Mouse (Mus musculus): ENCODE results near the gene Igfn1. TPM values are rescaled to one million over a fixed set of nuclear protein-coding genes. Genes with fewer than 3 reads are reported as not detected.

The Igfn1 gene
- polyA plus RNA-seq, 1 experiment from 2014 or later = not detected

DNA sequence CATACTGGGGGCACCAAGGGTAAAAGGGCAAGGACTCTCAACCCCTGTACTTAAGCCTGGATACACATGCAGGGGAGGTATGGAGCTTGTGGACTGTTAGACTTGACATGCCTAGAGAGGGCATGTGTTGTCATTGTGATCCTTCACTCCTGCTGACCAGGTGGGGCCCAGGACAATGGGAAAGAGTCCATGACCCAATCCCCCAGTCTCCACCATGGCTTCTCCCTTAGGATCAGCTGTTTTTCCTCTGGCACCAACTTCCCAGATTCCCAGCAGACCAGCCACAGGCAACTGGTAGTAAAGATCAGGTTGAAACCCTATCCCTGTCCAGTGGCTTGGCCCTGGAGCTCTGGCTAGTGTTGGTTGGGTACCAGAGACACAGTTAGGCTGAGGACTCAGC lies 16.3 kb downstream of the Igfn1 start:
- Histone ChIP-seq H3K4me1 (replicated peaks; ENCODE audit: control insufficient read depth, insufficient read depth, low read length) (no peaks in the 10 kb centered on the region), H3K36me3 (ENCODE audit: control insufficient read depth, insufficient read depth, low read length) (no peaks in the 10 kb centered on the region), H3K4me2 (ENCODE audit: low read depth, low read length) (no peak overlapping the region), H3K27ac (ENCODE audit: low read length) (no peak overlapping the region), H3K27me3 (ENCODE audit: control insufficient read depth, insufficient read depth, low read depth, low read length) (no peaks in the 10 kb centered on the region), H3K9me3 (ENCODE audit: control insufficient read depth, low read length) (no peaks in the 10 kb centered on the region; the same call in 1 of the 2 replicates), H3K9ac (ENCODE audit: low read length) (no peak overlapping the region), H3K4me3 (ENCODE audit: low read length) (no peak overlapping the region)
- no peak for ATAC-seq (ENCODE audit: low read depth)

- no peak for ATAC-seq (ENCODE audit: low read depth)
- 14% methylated on average over 5 of the region's 5 CpGs for WGBS
Measured at GRCm38 (mm10) chr1:135984105-135984504, 22.0 kb downstream of the Igfn1 start.

GRCm38 (mm10) chr1:135972576-135972975 lies 33.6 kb downstream of the Igfn1 start:
- Histone ChIP-seq H3K9me3 (ENCODE audit: control insufficient read depth, low read length) (no peaks in the 10 kb centered on the region), H3K36me3 (ENCODE audit: control insufficient read depth, insufficient read depth, low read length) (no peaks in the 10 kb centered on the region), H3K27me3 (ENCODE audit: control insufficient read depth, insufficient read depth, low read depth, low read length) (no peaks in the 10 kb centered on the region), H3K4me3 (ENCODE audit: low read length) (no peak overlapping the region), H3K9ac (ENCODE audit: low read length) (no peak overlapping the region), H3K27ac (ENCODE audit: low read length) (no peak overlapping the region), H3K4me1 (replicated peaks; ENCODE audit: control insufficient read depth, insufficient read depth, low read length) (no peaks in the 10 kb centered on the region), H3K4me2 (ENCODE audit: low read depth, low read length) (no peak overlapping the region)
- ATAC-seq (ENCODE audit: low read depth) = no peak
- 86% methylated on average over 3 of the region's 3 CpGs for WGBS

More at GRCm38 (mm10) chr1:135984105-135984504, 22.0 kb downstream of the Igfn1 start:
- H3K27me3 ChIP-seq (ENCODE audit: control insufficient read depth, insufficient read depth, low read depth, low read length) = no peaks in the 10 kb centered on the region
- no peak overlapping the region for H3K9ac ChIP-seq (ENCODE audit: low read length)
- no peak overlapping the region for H3K4me2 ChIP-seq (ENCODE audit: low read depth, low read length)
- H3K36me3 ChIP-seq (ENCODE audit: control insufficient read depth, insufficient read depth, low read length) = no peaks in the 10 kb centered on the region
- H3K4me3 ChIP-seq (ENCODE audit: low read length) = no peak overlapping the region
- H3K27ac ChIP-seq (ENCODE audit: low read length) = no peak overlapping the region
- H3K4me1 ChIP-seq (replicated peaks; ENCODE audit: control insufficient read depth, insufficient read depth, low read length) = no peaks in the 10 kb centered on the region
- no peaks in the 10 kb centered on the region for H3K9me3 ChIP-seq (ENCODE audit: control insufficient read depth, low read length)

DNA sequence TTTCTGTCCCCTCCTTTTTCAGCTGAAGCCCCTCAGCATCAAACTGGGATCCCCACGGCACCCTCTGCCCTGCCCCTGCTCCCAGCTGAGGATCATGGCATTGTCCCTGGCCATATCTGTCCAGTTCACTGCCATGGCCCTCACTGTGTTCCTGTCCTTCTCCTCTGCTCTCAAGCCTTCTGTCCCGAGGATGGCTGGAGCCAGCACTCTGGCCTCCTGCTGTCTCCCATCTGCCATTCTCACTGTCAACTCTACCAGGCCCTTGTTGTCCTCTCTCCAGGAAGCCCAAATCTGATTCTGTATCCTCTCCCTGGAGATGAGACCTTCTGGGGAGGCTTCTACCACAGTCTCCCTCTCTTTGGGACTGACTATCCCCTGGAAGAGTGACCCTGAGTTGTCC lies 35.7 kb downstream of the Igfn1 start:
- H3K4me2 ChIP-seq (ENCODE audit: low read depth, low read length) = no peak overlapping the region
- no peaks in the 10 kb centered on the region for H3K27me3 ChIP-seq (ENCODE audit: control insufficient read depth, insufficient read depth, low read depth, low read length)
- no peak overlapping the region for H3K27ac ChIP-seq (ENCODE audit: low read length)
- no peaks in the 10 kb centered on the region for H3K4me1 ChIP-seq (replicated peaks; ENCODE audit: control insufficient read depth, insufficient read depth, low read length)
- no peak overlapping the region for H3K4me3 ChIP-seq (ENCODE audit: low read length)
- H3K9me3 ChIP-seq (ENCODE audit: control insufficient read depth, low read length) = no peaks in the 10 kb centered on the region
- 38% methylated on average over 2 of the region's 2 CpGs for WGBS
- H3K9ac ChIP-seq (ENCODE audit: low read length) = no peak overlapping the region
- no peaks in the 10 kb centered on the region for H3K36me3 ChIP-seq (ENCODE audit: control insufficient read depth, insufficient read depth, low read length)
- ATAC-seq (ENCODE audit: low read depth) = no peak

GRCm38 (mm10) chr1:135967739-135968138 lies 38.4 kb downstream of the Igfn1 start:
- Histone ChIP-seq H3K4me1 (replicated peaks; ENCODE audit: control insufficient read depth, insufficient read depth, low read length) (no peaks in the 10 kb centered on the region), H3K4me3 (ENCODE audit: low read length) (no peak overlapping the region), H3K9me3 (ENCODE audit: control insufficient read depth, low read length) (no peaks in the 10 kb centered on the region), H3K9ac (ENCODE audit: low read length) (no peak overlapping the region), H3K4me2 (ENCODE audit: low read depth, low read length) (no peak overlapping the region), H3K27me3 (ENCODE audit: control insufficient read depth, insufficient read depth, low read depth, low read length) (no peaks in the 10 kb centered on the region), H3K27ac (ENCODE audit: low read length) (no peak overlapping the region), H3K36me3 (ENCODE audit: control insufficient read depth, insufficient read depth, low read length) (no peaks in the 10 kb centered on the region)
- 64% methylated on average over 4 of the region's 4 CpGs for WGBS
- no peak for ATAC-seq (ENCODE audit: low read depth)

DNA sequence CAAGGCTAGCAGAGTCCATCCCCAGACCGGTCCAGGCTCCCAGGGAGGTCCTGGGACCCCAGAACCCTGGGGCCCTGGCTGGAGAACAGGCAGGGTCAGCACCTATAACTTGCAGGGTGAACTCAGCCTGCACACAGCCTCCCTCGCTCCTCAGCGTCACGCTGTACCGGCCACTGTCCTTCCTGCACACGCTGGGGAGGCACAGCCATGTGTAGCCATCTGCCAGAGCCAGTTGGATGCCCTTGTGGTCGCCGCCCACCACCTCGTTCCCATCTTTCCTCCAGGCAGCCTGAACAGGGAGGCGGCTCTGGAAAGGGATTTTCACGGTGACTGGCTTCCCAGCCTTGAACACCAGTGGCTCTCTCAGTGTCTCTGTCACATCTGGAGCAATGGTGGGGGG lies 41.6 kb downstream of the Igfn1 start:
- H3K4me3 ChIP-seq (ENCODE audit: low read length) = no peak overlapping the region

DNA sequence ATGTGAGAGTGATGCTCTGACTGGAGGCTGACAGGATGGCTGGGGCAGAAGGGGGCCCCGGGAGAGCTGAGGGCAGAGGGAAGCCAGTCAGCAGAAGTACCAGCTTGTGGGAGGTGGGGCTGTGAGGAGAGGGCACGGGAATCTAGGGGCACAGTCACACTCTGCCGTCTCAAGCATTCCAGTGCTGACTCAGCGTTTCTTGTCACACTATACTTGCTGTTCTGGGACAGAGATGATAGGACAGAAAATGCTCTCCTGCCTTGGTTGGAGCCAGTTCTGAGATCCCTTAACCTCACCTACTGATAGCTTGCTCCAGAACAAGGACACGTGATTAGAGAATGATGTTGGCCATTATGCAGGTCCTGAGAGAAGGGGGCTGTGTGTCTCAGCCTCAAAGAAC lies 43.0 kb downstream of the Igfn1 start:
- no peak overlapping the region for H3K27ac ChIP-seq (ENCODE audit: low read length)
- no peaks in the 10 kb centered on the region for H3K4me1 ChIP-seq (replicated peaks; ENCODE audit: control insufficient read depth, insufficient read depth, low read length)
- H3K36me3 ChIP-seq (ENCODE audit: control insufficient read depth, insufficient read depth, low read length) = no peaks in the 10 kb centered on the region
- ATAC-seq (ENCODE audit: low read depth) = no peak
- no peak overlapping the region for H3K4me3 ChIP-seq (ENCODE audit: low read length)
- H3K4me2 ChIP-seq (ENCODE audit: low read depth, low read length) = no peak overlapping the region
- H3K9me3 ChIP-seq (ENCODE audit: control insufficient read depth, low read length) = no peaks in the 10 kb centered on the region
- H3K27me3 ChIP-seq (ENCODE audit: control insufficient read depth, insufficient read depth, low read depth, low read length) = no peaks in the 10 kb centered on the region
- 44% methylated on average over 5 of the region's 5 CpGs for WGBS
- no peak overlapping the region for H3K9ac ChIP-seq (ENCODE audit: low read length)

More for the DNA sequence above, 41.6 kb downstream of the Igfn1 start:
- no peak for ATAC-seq (ENCODE audit: low read depth)
- Histone ChIP-seq H3K4me2 (ENCODE audit: low read depth, low read length) (no peak overlapping the region), H3K36me3 (ENCODE audit: control insufficient read depth, insufficient read depth, low read length) (no peaks in the 10 kb centered on the region), H3K27me3 (ENCODE audit: control insufficient read depth, insufficient read depth, low read depth, low read length) (no peaks in the 10 kb centered on the region), H3K4me1 (replicated peaks; ENCODE audit: control insufficient read depth, insufficient read depth, low read length) (no peaks in the 10 kb centered on the region), H3K9ac (ENCODE audit: low read length) (no peak overlapping the region), H3K27ac (ENCODE audit: low read length) (no peak overlapping the region), H3K9me3 (ENCODE audit: control insufficient read depth, low read length) (no peaks in the 10 kb centered on the region)
- 73% methylated on average over 11 of the region's 11 CpGs for WGBS

- Histone ChIP-seq H3K27ac (ENCODE audit: low read length) (no peak overlapping the region), H3K36me3 (ENCODE audit: control insufficient read depth, insufficient read depth, low read length) (no peaks in the 10 kb centered on the region), H3K27me3 (ENCODE audit: control insufficient read depth, insufficient read depth, low read depth, low read length) (no peaks in the 10 kb centered on the region), H3K4me2 (ENCODE audit: low read depth, low read length) (no peak overlapping the region), H3K4me3 (ENCODE audit: low read length) (no peak overlapping the region), H3K9me3 (ENCODE audit: control insufficient read depth, low read length) (no peaks in the 10 kb centered on the region), H3K9ac (ENCODE audit: low read length) (no peak overlapping the region), H3K4me1 (replicated peaks; ENCODE audit: control insufficient read depth, insufficient read depth, low read length) (no peaks in the 10 kb centered on the region)
- ATAC-seq (ENCODE audit: low read depth) = no peak
- 34% methylated on average over 4 of the region's 4 CpGs for WGBS
Measured at GRCm38 (mm10) chr1:135958483-135958882, 47.7 kb downstream of the Igfn1 start.

DNA sequence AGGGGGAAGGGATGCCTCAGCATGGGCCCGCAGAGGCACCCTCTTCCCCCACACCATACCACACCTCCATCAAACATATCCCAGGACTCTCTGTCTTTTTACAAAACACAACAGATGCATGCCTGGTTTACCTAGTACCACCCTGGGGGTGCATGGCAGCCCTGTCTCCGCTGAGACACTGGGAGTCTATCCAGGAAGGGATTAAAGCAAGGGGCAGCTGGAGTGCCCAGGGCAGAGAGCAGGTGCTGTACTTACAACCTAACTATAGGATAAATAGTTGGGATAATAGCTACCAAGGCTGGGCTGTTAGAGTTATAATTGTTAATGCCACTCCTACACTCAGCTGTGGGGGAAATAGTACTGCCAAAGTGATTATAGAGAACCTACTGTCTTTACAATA lies 57.3 kb downstream of the Igfn1 start:
- H3K4me1 ChIP-seq (replicated peaks; ENCODE audit: control insufficient read depth, insufficient read depth, low read length) = no peaks in the 10 kb centered on the region
- WGBS = 55% methylated on average over 2 of the region's 2 CpGs
- no peak overlapping the region for H3K4me3 ChIP-seq (ENCODE audit: low read length)
- no peaks in the 10 kb centered on the region for H3K27me3 ChIP-seq (ENCODE audit: control insufficient read depth, insufficient read depth, low read depth, low read length)
- H3K27ac ChIP-seq (ENCODE audit: low read length) = no peak overlapping the region
- H3K9me3 ChIP-seq (ENCODE audit: control insufficient read depth, low read length) = no peaks in the 10 kb centered on the region
- H3K9ac ChIP-seq (ENCODE audit: low read length) = no peak overlapping the region
- H3K4me2 ChIP-seq (ENCODE audit: low read depth, low read length) = no peak overlapping the region
- no peaks in the 10 kb centered on the region for H3K36me3 ChIP-seq (ENCODE audit: control insufficient read depth, insufficient read depth, low read length)
- no peak for ATAC-seq (ENCODE audit: low read depth)

- no peak for ATAC-seq (ENCODE audit: low read depth)
- Histone ChIP-seq H3K4me3 (ENCODE audit: low read length) (no peak overlapping the region), H3K9ac (ENCODE audit: low read length) (no peak overlapping the region), H3K4me2 (ENCODE audit: low read depth, low read length) (no peak overlapping the region), H3K27me3 (ENCODE audit: control insufficient read depth, insufficient read depth, low read depth, low read length) (peaks cover 3% of the 10 kb centered on the region; the same call in 1 of the 2 replicates), H3K27ac (ENCODE audit: low read length) (no peak overlapping the region), H3K4me1 (replicated peaks; ENCODE audit: control insufficient read depth, insufficient read depth, low read length) (no peaks in the 10 kb centered on the region), H3K9me3 (ENCODE audit: control insufficient read depth, low read length) (no peaks in the 10 kb centered on the region), H3K36me3 (ENCODE audit: control insufficient read depth, insufficient read depth, low read length) (no peaks in the 10 kb centered on the region)
- whole genome bisulfite sequencing = 58% methylated on average over 4 of the region's 4 CpGs
Measured at GRCm38 (mm10) chr1:135946247-135946646, 59.9 kb downstream of the Igfn1 start.

Data from lung, embryonic 16.5 days (tissue).